Mouse (Mus musculus): ENCODE results near the gene Samd7.

DNA sequence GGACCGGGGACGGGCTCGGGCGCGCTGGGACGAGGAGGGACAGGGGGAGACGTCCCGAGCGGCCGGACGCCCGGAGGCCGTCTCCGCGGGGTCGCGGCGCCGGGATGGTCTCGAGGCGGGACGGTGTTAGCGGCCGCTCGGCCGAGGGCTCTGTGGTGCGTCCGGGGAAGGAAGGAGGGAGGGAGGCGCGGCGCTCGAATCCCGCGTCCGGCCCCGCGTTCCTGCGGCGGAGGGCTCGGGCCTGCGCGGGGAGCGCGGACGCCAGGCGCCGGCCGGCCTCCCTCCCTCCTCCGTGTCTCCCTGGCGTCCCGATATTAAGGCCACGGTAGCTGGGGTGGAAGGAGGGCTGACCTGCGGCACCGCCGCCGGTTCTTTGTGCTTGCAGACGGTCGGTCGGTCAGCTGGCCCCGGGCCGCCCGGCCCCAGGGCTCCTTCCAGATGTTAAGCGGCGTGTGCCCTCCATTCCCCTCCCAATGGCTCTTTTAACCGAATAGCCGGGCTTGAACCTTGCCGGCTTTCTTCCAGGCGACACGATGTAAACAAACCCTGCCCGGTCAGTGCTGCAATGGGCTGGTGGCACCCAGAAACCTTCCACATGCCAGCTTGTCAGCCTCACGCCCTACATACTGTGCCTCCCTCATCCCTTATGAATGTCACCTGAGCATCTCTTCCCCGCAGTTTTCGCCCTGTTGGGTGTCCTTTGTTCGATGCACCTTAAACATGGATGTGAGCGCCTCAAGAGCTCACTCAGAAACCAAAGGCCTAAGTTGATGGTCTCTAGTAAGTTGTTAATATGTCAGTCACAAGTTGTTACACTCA is 47.5 kb downstream of the Samd7 start:
- TF ChIP-seq CTCF (IDR thresholded peaks at IDR 0.05; ENCODE audit: insufficient read depth, low read depth, low read length) (no peak), POLR2A (IDR thresholded peaks at IDR 0.05; ENCODE audit: insufficient read depth, low read depth, low read length) (no peak; the same call in 1 of the 2 replicates)

Data from olfactory bulb, adult 2 months (tissue).